Mouse (Mus musculus): Measurements from ENCODE around the gene Usp16.

DNA sequence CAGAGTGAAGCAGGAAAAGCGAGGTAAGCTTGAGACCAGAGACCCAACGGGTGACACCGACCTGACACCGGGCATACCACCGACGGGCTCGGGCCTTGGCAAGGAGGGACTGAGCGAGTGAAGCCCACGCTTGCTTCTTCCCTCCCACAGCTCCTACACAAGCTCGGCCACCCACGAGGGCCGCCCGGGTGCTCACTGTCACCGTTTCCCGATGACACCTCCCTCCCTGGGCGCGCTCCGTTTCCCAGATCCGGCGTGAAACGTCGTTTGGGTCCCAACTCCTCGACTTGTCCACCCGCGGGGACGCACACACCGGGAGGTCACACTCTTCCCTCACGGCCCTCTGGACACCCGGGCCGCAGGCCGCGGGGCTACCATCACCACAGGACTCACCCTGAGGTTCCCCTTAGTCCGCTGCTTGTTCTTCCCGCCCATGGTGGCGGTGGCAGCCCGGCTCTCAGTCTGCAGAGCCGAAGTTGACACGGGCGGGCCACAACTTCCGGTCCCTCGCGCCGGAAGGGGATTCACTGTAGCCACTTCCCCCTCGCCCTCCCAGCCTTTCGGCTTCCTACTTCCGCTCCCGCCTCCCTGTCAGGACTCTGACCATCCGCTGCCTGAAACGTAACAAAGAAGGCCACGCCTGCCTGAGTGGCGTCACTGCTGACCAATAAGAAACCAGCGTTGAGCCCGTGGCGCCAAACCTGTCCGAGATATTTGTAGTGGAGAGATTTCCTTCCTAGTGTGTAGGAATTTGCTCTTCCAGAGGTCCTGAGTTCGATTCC, 22.3 kb upstream of the Usp16 start, which contains the start of gene Ltn1:
- TF ChIP-seq EP300 (IDR thresholded peaks at IDR 0.05) = peak; percentile 67
- TF ChIP-seq CTCF (IDR thresholded peaks at IDR 0.05) = no peak
